Mouse (Mus musculus) embryonic facial prominence, embryonic 13.5 days (tissue): ENCODE data around the gene Fbn1. TPM values are rescaled to one million over a fixed set of nuclear protein-coding genes. Genes with fewer than 3 reads are reported as not detected.
A peak's percentile ranks its signal among the peaks of the same experiment; 100 is the strongest.

ENCODE experiments used
- ATAC-seq: fragments of 200-750 bp; cut with Nextera tagmentation; 2 replicates; pipeline ENCODE4 v1.8.0; 2017; ENCODE audit warnings: low read depth; ENCODE audit not compliant: insufficient number of reproducible peaks, insufficient read depth, low FRiP score, low TSS enrichment
- H3K27ac ChIP-seq: fragments of 300-500 bp; sonication (generic); 2 replicates; pipeline ENCODE4 v1.5.1; 2015; ENCODE audit warnings: moderate library complexity, mild to moderate bottlenecking, inconsistent platforms
- H3K27me3 ChIP-seq: fragments of 300-500 bp; sonication (generic); 2 replicates; pipeline ENCODE4 v1.6.1; 2015; ENCODE audit warnings: mild to moderate bottlenecking, inconsistent platforms
- H3K36me3 ChIP-seq: fragments of 300-500 bp; sonication (generic); 2 replicates; pipeline ENCODE4 v1.6.1; 2015; ENCODE audit warnings: mild to moderate bottlenecking, inconsistent platforms
- H3K4me1 ChIP-seq: fragments of 300-500 bp; sonication (generic); 2 replicates; pipeline ENCODE4 v1.6.1; 2015; ENCODE audit warnings: inconsistent platforms
- H3K4me2 ChIP-seq: fragments of 300-500 bp; sonication (generic); 2 replicates; pipeline ENCODE4 v1.6.1; 2015; ENCODE audit warnings: moderate library complexity, mild to moderate bottlenecking, inconsistent platforms
- H3K4me3 ChIP-seq: fragments of 300-500 bp; sonication (generic); 2 replicates; pipeline ENCODE4 v1.5.1; 2015; ENCODE audit warnings: mild to moderate bottlenecking, inconsistent platforms
- H3K9ac ChIP-seq: fragments of 300-500 bp; sonication (generic); 2 replicates; pipeline ENCODE4 v1.6.1; 2015; ENCODE audit warnings: mild to moderate bottlenecking, inconsistent platforms
- H3K9me3 ChIP-seq: fragments of 300-500 bp; sonication (generic); 2 replicates; pipeline ENCODE4 v1.6.1; 2016; ENCODE audit warnings: inconsistent platforms
- WGBS: fragments of 180-500 bp; shearing (Covaris S2); methylation state at CpG from one replicate; pipeline ENCODE4 v1.1.7; 2015; ENCODE audit warnings: mixed read lengths; 5-methylcytosine and 5-hydroxymethylcytosine counted together
- polyA plus RNA-seq: library from polyadenylated mRNA; unstranded; fragments of >200 nt; fragmentation: Nextera tagmentation; extraction: Ambion mirVana; gene quantifications from 2 replicates; pipeline ENCODE4 v1.2.1, GENCODE M21; 2015

Gene Fbn1
- polyA plus RNA-seq, 1 experiment from 2014 or later: 19.3 TPM

DNA sequence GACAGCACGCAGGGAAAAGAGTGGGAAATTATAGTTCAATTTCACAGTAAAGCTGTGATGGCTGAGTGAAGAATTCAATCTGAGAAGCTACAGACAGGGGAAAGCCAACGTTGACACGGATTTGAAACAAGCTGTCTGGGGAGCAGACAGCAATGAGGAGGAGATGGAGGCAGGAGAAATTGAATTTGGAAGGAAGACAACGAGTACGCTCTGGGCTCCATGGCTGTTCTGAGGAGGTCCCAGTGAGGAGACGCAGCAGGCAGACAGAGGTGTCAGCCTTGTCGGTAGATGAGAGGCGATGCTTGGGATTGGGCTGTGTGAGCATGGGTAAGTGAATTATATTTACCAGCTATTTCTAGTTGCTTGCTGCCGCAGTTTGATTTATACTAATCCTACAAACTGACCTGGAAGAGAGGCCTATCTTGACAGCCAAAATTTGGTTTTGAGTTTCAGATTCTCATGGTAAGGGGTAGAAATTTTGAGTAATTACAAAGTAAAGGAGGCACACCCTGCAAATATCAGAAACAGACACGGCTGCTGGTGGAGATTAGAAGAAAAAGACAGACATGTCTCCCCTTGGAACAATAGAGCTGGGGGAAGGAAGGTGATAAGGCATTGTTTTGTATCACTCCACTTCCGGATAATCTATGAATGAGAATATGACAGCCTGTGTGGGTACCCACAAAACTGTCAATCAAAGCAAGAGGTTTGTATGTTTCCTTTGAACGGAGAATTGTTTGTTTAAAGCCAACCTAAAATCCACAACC is 7.7 kb upstream of the Fbn1 start:
- Histone ChIP-seq H3K27me3 (no peaks in the 10 kb centered on the region), H3K4me3 (no peak overlapping the region), H3K9me3 (no peaks in the 10 kb centered on the region), H3K9ac (no peak overlapping the region), H3K4me1 (peaks cover 4% of the 10 kb centered on the region), H3K36me3 (no peaks in the 10 kb centered on the region), H3K4me2 (no peak overlapping the region), H3K27ac (no peak overlapping the region)
- 57% methylated on average over 12 of the region's 12 CpGs for WGBS
- no peak for ATAC-seq

- no peak for ATAC-seq
- Histone ChIP-seq H3K4me3 (no peak overlapping the region), H3K9ac (no peak overlapping the region), H3K4me2 (no peak overlapping the region), H3K27ac (no peak overlapping the region), H3K9me3 (no peaks in the 10 kb centered on the region), H3K27me3 (no peaks in the 10 kb centered on the region), H3K4me1 (peaks cover 4% of the 10 kb centered on the region), H3K36me3 (no peaks in the 10 kb centered on the region)
- WGBS: 26% methylated on average over 3 of the region's 3 CpGs
These were observed 6.6 kb upstream of the Fbn1 start for GRCm38 (mm10) chr2:125514391-125514790.

DNA sequence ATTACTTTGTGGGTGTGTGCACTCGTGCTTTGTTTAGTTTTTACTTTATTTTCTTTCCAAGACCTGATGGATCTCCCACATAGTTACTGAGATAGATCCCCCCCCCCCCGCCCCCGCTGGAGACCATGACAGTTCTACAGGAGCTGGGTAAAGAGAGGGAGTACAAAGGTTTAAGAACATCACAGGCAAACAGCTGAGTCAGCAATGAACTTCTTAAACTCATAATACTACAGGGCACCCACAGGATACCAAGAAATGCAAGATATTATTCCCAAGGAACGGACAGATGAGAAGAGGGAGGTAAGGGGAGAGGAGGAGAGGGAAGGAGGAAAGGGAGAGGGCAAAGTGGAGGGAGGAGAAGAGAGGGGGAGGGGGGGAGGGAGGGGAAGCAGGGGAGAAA is 4.8 kb upstream of the Fbn1 start:
- Histone ChIP-seq H3K9me3 (no peaks in the 10 kb centered on the region), H3K4me1 (peaks cover 4% of the 10 kb centered on the region), H3K4me3 (no peak overlapping the region), H3K27me3 (no peaks in the 10 kb centered on the region), H3K36me3 (no peaks in the 10 kb centered on the region), H3K4me2 (no peak overlapping the region), H3K27ac (no peak overlapping the region), H3K9ac (no peak overlapping the region)
- WGBS: 70% methylated on average over 4 of the region's 4 CpGs
- ATAC-seq: no peak

DNA sequence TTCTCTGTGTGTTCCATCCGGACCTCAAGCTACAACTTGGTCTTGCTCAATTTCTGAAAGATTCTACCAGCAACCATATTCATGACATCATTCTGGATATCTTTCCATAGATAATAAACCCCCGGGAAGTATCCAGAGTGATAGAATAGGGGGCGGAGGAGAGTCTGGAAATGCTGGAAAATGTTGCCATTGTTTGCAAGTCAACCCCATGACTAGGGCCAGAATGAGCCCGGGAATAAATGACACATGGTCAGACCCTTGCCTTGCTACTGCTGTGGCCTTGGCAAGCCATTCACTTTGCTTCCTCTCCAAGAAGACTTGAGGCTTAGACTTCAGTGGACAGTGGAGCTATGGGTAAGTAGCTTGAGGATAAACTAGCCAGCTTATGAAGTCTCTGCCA is 4.1 kb upstream of the Fbn1 start:
- Histone ChIP-seq H3K27me3 (no peaks in the 10 kb centered on the region), H3K9me3 (no peaks in the 10 kb centered on the region), H3K27ac (no peak overlapping the region), H3K4me1 (peaks cover 7% of the 10 kb centered on the region), H3K9ac (no peak overlapping the region), H3K36me3 (no peaks in the 10 kb centered on the region), H3K4me3 (no peak overlapping the region), H3K4me2 (no peak overlapping the region)
- no peak for ATAC-seq
- WGBS: 87% methylated on average over 4 of the region's 4 CpGs

DNA sequence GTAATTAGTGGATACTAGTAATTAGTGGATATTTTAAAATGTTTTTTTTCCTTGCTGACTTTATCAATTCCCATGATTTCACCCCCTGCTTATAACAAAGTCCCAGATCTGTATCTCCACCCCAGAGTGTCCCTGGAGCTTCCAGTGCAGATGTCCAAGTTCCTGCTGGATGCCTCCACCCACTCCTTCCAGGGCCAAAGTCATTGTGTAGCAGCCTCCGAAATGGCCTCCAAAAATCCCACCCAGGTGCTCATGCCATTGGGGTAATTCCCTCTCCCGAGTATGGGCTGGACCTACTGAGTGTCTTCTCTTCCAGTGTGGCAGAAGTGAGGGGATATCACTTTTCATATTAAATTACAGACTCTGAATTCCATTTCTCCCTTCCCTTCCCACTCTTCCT is 3.0 kb upstream of the Fbn1 start:
- H3K27me3 ChIP-seq: no peaks in the 10 kb centered on the region
- WGBS: 41% methylated on average over 2 of the region's 2 CpGs
- ATAC-seq: no peak
- H3K4me3 ChIP-seq: no peak overlapping the region
- no peak overlapping the region for H3K4me2 ChIP-seq
- H3K9me3 ChIP-seq: no peaks in the 10 kb centered on the region
- no peak overlapping the region for H3K9ac ChIP-seq
- H3K27ac ChIP-seq: no peak overlapping the region
- no peaks in the 10 kb centered on the region for H3K36me3 ChIP-seq
- H3K4me1 ChIP-seq: peaks cover 6% of the 10 kb centered on the region

- Histone ChIP-seq H3K4me2 (no peak overlapping the region), H3K36me3 (no peaks in the 10 kb centered on the region), H3K27ac (no peak overlapping the region), H3K9ac (no peak overlapping the region), H3K4me3 (no peak overlapping the region), H3K9me3 (no peaks in the 10 kb centered on the region), H3K27me3 (no peaks in the 10 kb centered on the region), H3K4me1 (peaks cover 18% of the 10 kb centered on the region)
- WGBS: 94% methylated on average over 5 of the region's 5 CpGs
- ATAC-seq: no peak
These were observed 588 bp upstream of the Fbn1 start for GRCm38 (mm10) chr2:125508381-125508780.

DNA sequence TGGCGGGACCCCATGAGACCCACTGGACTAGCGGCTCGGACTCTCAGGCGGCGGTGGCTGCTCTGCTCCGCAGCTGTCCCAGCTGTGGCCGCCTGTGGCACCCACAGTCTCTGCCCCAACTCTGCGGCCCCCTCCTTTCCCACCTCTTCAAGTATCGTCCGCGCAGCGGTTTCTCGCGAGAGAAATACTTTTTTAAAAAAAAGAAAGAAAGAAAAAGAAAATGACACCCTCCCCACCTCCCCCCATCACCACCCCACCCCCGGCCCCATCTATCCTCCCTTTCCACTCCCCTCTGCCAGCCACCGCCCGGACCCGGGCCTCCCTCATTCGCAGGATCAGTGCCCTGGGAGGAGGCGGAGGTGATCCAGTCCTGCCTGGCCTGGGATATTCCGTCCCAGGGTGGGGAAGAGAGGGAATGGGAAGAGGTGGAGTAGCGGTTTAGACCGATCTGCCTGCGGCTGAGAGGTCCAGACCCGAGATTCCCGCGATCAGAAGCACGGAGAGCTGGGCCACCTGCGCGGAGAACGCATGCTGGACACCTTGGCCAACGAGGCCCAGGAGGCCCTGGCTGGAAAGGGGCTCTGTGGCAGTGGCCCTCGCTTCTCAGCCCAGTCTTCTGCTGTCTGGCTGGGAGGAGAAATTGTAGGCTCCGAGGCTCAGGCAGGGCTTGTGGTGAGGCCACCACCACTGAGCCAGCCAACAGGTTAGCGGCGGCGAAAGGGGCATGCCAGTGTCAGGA is 1.3 kb downstream of the Fbn1 start:
- H3K27me3 ChIP-seq: no peaks in the 10 kb centered on the region
- H3K9ac ChIP-seq: peak overlapping the region; percentile 90
- peak overlapping the region; percentile 67 for H3K4me3 ChIP-seq
- under 1% methylated on average over 36 of the region's 37 CpGs for WGBS
- H3K27ac ChIP-seq: peak overlapping the region; percentile 95
- ATAC-seq: peak; percentile 89
- peak overlapping the region; percentile 86 for H3K4me2 ChIP-seq
- peaks cover 4% of the 10 kb centered on the region for H3K36me3 ChIP-seq
- H3K4me1 ChIP-seq: peaks cover 18% of the 10 kb centered on the region
- H3K9me3 ChIP-seq: no peaks in the 10 kb centered on the region

DNA sequence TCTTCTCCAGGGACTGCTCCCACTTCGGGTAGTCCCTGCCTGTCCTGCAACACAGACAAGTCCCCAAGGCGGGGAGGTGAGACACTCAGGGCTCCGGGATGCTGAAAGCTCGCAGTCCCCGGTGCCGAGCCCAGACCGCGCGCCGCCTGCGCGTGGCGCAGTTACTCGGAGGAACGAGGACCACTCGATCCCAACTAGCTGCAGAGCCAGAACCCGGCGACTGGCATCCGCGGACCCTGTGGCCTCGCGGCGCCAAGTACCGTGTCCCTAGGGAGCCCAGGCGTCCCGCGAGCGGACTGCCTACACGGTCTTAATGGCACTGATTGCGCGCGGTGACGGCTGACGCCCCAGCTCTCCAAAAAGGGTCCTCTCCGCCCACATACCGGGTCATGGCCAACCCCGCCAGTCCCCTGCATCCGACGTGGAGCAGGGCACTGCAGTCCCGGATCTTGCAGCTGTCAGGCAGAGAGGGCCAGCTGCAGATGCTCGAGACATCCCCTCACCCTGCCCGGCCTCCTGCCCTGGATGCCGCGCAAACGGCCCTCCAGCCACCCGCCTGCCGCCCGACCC is 2.0 kb downstream of the Fbn1 start:
- Histone ChIP-seq H3K4me1 (peaks cover 18% of the 10 kb centered on the region), H3K27ac (peak overlapping the region; percentile 95), H3K27me3 (no peaks in the 10 kb centered on the region), H3K36me3 (peaks cover 7% of the 10 kb centered on the region), H3K9me3 (no peaks in the 10 kb centered on the region), H3K4me3 (peak overlapping the region; percentile 67), H3K9ac (peak overlapping the region; percentile 90), H3K4me2 (peak overlapping the region; percentile 86)
- peak; percentile 80 for ATAC-seq
- under 1% methylated on average over 48 of the region's 48 CpGs for WGBS

DNA sequence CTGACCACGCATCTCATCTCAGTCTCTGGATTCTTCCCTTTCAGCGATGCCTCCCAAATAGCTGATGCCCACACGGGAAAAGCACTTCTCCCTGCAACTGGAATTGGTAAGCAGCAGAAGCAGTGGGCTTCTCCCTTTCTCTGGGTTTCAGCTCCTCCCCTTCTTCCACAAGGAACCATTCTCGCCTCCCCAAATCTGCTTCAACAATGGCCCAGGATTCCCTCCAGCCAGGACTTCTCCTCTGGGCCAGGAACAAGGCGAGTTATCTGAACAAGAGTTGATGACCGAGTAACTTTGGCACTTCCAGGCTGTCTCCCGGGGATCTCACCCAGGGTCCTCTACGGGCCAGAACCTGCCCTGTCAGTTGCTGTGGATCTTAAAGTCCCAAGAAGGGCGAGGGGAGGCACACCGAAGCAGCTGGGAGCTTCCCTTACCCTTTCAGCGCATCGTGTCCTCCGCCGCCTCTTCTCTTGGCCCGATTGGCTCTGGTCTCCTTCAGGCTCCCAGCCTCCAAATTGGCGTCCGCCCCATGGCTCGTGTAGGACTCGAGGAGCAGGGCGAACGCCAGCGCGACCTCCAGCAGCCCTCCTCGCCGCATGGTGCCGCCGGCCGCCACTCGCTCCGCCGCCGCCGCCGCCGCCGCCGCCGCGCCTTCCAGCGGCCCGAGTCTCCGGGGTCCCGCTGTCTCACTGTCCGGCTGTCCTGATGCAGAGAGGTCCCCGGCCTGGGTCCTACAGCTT is 2.6 kb downstream of the Fbn1 start, which contains the start of gene Gm9913:
Gm9913 (plus strand) TSS at position 84 of the 740 bp plus-strand sequence.
- H3K36me3 ChIP-seq: peaks cover 7% of the 10 kb centered on the region
- ATAC-seq: peak; percentile 35; the same call in 1 of the 2 replicates
- H3K9ac ChIP-seq: peak within 1 kb of the TSS; percentile 90
- H3K27ac ChIP-seq: peak within 1 kb of the TSS; percentile 95
- H3K4me1 ChIP-seq: peaks cover 18% of the 10 kb centered on the region
- peak within 1 kb of the TSS; percentile 86 for H3K4me2 ChIP-seq
- H3K9me3 ChIP-seq: no peaks in the 10 kb centered on the region
- H3K27me3 ChIP-seq: no peaks in the 10 kb centered on the region
- H3K4me3 ChIP-seq: peak within 1 kb of the TSS; percentile 67
- under 1% methylated on average over 44 of the region's 45 CpGs for WGBS

DNA sequence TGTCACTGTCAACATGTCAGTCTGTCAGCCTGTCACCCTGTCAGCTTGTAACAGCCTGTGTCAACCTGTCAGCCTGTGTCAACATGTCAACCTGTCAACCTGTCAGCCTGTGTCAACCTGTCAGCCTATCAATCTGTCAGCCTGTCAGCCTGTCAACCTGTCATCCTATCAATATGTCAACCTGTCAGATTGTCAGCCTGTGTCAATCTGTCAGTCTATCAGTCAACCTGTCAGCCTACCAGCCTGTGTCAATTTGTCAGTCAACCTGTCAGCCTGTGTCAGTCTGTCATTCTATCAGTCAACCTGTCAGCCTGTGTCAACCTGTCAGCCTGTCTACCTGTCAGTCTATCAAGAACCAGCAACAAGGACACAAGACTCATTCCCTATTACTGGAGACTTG is 6.3 kb downstream of the Fbn1 start:
- ATAC-seq: no peak
- H3K27ac ChIP-seq: no peak overlapping the region
- H3K4me1 ChIP-seq: peaks cover 11% of the 10 kb centered on the region
- no peaks in the 10 kb centered on the region for H3K27me3 ChIP-seq
- H3K9ac ChIP-seq: no peak overlapping the region
- no peaks in the 10 kb centered on the region for H3K9me3 ChIP-seq
- no peak overlapping the region for H3K4me3 ChIP-seq
- H3K36me3 ChIP-seq: peaks cover 22% of the 10 kb centered on the region
- H3K4me2 ChIP-seq: no peak overlapping the region

DNA sequence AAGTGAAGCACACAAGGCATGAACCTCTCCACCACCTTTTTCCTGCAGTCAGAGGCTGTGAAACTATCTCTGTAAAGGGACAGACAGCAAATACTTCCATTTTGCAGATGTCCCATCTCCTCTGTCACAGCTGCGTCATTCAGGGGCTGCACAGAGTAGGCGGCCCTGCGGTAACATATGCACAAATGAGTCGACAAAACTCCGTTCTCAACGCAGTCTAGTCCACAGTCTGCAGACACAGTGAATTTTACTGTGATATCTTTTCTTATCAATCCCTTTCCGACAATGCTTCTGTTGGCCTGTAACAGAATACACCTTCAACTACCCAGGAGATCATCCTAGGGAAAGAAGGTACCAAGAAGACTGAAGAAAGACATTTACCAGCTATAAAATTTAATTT is 9.6 kb downstream of the Fbn1 start:
- H3K27me3 ChIP-seq: no peaks in the 10 kb centered on the region
- H3K4me3 ChIP-seq: no peak overlapping the region
- H3K9ac ChIP-seq: no peak overlapping the region
- no peaks in the 10 kb centered on the region for H3K4me1 ChIP-seq
- no peak for ATAC-seq
- no peak overlapping the region for H3K27ac ChIP-seq
- peaks cover 33% of the 10 kb centered on the region for H3K36me3 ChIP-seq
- WGBS: 91% methylated on average over 7 of the region's 7 CpGs
- H3K9me3 ChIP-seq: no peaks in the 10 kb centered on the region
- no peak overlapping the region for H3K4me2 ChIP-seq
